ENCODE assay signal across 16 mouse cellular contexts in the genomic region with DNA sequence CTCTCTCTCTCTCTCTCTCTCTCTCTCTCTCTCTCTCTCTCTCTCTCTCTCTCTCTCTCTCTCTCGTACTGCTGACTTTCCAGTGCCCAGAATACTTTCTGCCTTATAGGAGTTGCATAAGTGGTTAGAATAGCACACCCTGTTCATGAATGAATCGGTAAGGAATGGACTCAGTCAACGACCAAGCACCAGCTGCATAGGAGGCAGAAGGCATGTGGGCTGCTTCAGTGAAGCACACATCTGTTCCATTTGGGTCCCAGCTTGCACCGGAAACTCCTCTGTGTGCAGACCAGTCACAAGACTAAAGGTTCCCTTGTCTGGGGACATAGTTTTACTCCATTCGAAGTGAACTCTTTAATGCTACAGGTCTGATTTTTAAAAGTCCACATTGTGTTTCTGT.
DNase-seq lines count a peak whose midpoint lies in the region; TF ChIP-seq lines count a peak whose summit lies in the region.
"Had no signal": no experiment of that assay in that cellular context is flagged by ENCODE, and none has a peak within 500 bp of the region (broad histone marks: within the 10 kb centered on the region; RNA-seq: fewer than 3 reads in every experiment).

No protein-coding gene starts in this region.

- H3K4me1 ChIP-seq in lung, adult 2 months (ENCODE audit: control insufficient read depth, insufficient read depth, low read length), result no peaks in the 10 kb centered on the region
- H3K4me1 ChIP-seq: hindbrain, embryonic 10.5 days; limb, embryonic 13.5 days had no signal

- peak; percentile 34 to 74 for DNase-seq in layer of hippocampus, adult 18-20 months (ENCODE audit: low spot score in 2 of 2)
- DNase-seq in layer of hippocampus, postnatal 25 days (ENCODE audit: extremely low spot score in 1 of 2, low spot score in 1 of 2), result no peak
- peak; percentile 40 to 61 for DNase-seq in frontal cortex, postnatal 36 days (ENCODE audit: low spot score in 2 of 2)
- DNase-seq in left cerebral cortex, postnatal 25 days (ENCODE audit: low spot score in 2 of 2), result peak; percentile 39 to 87
- peak; percentile 68 for DNase-seq in telencephalon, adult 2 months (ENCODE audit: low read depth, low spot score)
- no peak for DNase-seq in testis, postnatal 10 days (ENCODE audit: low spot score)
- no peak for DNase-seq in lung, adult 2 months
- DNase-seq: adrenal gland, postnatal 25 days; cerebellum, adult 11-12 months; cerebellum, postnatal 14 days; embryo, embryonic 11 days; gastrocnemius, postnatal 10 days; kidney, adult 11 months; retina, postnatal 1 day had no signal

- no peak for TF ChIP-seq POLR2A in lung, adult 2 months (IDR thresholded peaks at IDR 0.05; ENCODE audit: borderline replicate concordance, extremely low read depth, low read depth, low read length)

- H3K4me3 ChIP-seq in lung, adult 2 months (replicated peaks; ENCODE audit: extremely low read depth, low read depth, low read length), result no peak overlapping the region
- H3K4me3 ChIP-seq: hindbrain, embryonic 10.5 days; limb, embryonic 13.5 days had no signal

- WGBS in lung, adult 2 months, result 66% methylated on average over 5 of the region's 5 CpGs

- no peak for TF ChIP-seq CTCF in lung, adult 2 months (IDR thresholded peaks at IDR 0.05; ENCODE audit: insufficient read depth, low read length)

- intact Hi-C loops in left cerebral cortex, postnatal 25 days (cut with DNase I), result no loop called here

Comparison
In these comparisons a context has a peak if more than half of its experiments do, and no peak if none do; other contexts are left out.
1. DNase-seq: peak in layer of hippocampus, adult 18-20 months (2 of 2), frontal cortex, postnatal 36 days (2 of 2), left cerebral cortex, postnatal 25 days (2 of 2) and telencephalon, adult 2 months (single experiment); none in layer of hippocampus, postnatal 25 days (0 of 2), testis, postnatal 10 days (single experiment) and lung, adult 2 months (single experiment).